Comparison of ENCODE assay signal across 7 mouse cellular contexts in genomic region chr15:8108966-8109743, GRCm38 (mm10). TPM values are rescaled to one million over a fixed set of nuclear protein-coding genes. Genes with fewer than 3 reads are reported as not detected.
DNase-seq lines count a peak whose midpoint lies in the region; ATAC-seq lines count a peak whose summit lies in the region.

Nup155 (plus strand) TSS chr15:8109273.

- under 1% methylated on average over 52 of the region's 54 CpGs for WGBS in intestine, embryonic 15.5 days
- WGBS in midbrain, embryonic 10.5 days: under 1% methylated on average over 54 of the region's 54 CpGs

- H3K4me3 ChIP-seq in intestine, embryonic 15.5 days (replicated peaks): peak within 1 kb of the TSS; percentile 69
- peak within 1 kb of the TSS; percentile 85 for H3K4me3 ChIP-seq in midbrain, embryonic 10.5 days

- intact Hi-C loops in gastrocnemius, postnatal 36 days (cut with DNase I): loop anchor here (1.0 kb wide), 1 partner anchor 10 kb away; the partner anchor contains the start of gene Wdr70
- intact Hi-C loops in left cerebral cortex, postnatal 25 days (cut with DNase I): loop anchor here (1.0 kb wide), 1 partner anchor 10 kb away; the partner anchor contains the start of gene Wdr70

- peaks cover 17% of the 10 kb centered on the region for H3K36me3 ChIP-seq in intestine, embryonic 15.5 days
- peaks cover 34% of the 10 kb centered on the region for H3K36me3 ChIP-seq in midbrain, embryonic 10.5 days

- no peaks in the 10 kb centered on the region for H3K27me3 ChIP-seq in intestine, embryonic 15.5 days (replicated peaks)
- no peaks in the 10 kb centered on the region for H3K27me3 ChIP-seq in midbrain, embryonic 10.5 days (ENCODE audit: low read depth, poor library complexity, severe bottlenecking)

- peak within 1 kb of the TSS; percentile 70 for H3K9ac ChIP-seq in intestine, embryonic 15.5 days

- no peaks in the 10 kb centered on the region for H3K9me3 ChIP-seq in intestine, embryonic 15.5 days
- H3K9me3 ChIP-seq in midbrain, embryonic 10.5 days (replicated peaks): no peaks in the 10 kb centered on the region

- H3K4me2 ChIP-seq in intestine, embryonic 15.5 days (replicated peaks): peak within 1 kb of the TSS; percentile 70

- ATAC-seq in intestine, embryonic 15.5 days: peak; percentile 98

- H3K4me1 ChIP-seq in intestine, embryonic 15.5 days (replicated peaks): peaks cover 5% of the 10 kb centered on the region; the same call in 1 of the 2 replicates
- peaks cover 22% of the 10 kb centered on the region for H3K4me1 ChIP-seq in midbrain, embryonic 10.5 days

- peak within 1 kb of the TSS; percentile 71 for H3K27ac ChIP-seq in intestine, embryonic 15.5 days
- H3K27ac ChIP-seq in midbrain, embryonic 10.5 days (replicated peaks): peak within 1 kb of the TSS; percentile 90

- peak; percentile 92 for DNase-seq in adrenal gland, adult 2 months
- DNase-seq in embryo, embryonic 11.5 days (ENCODE audit: low read depth, low spot score): peak; percentile 88
- DNase-seq in gastrocnemius, postnatal 36 days: peak; percentile 83 to 90
- peak; percentile 94 to 96 for DNase-seq in left cerebral cortex, postnatal 25 days (ENCODE audit: low spot score in 2 of 2)
- peak; percentile 93 for DNase-seq in midbrain, embryonic 10.5 days (ENCODE audit: low spot score)
- DNase-seq in right cerebral cortex, postnatal 4 days: peak; percentile 91

RNA-seq across cellular contexts. Expression of gene Nup155, which starts in this region (rescaled TPM):
- total RNA-seq in adrenal gland, adult 2 months (2021): 10 to 100 TPM; 13.6 to 15.0 TPM
- 3.0 TPM in 2 replicates for polyA plus RNA-seq in adrenal gland, adult 2 months (2012; rRNA removed)
- 1 to 10 TPM; 7.3 to 8.7 TPM for total RNA-seq in gastrocnemius, postnatal 36 days (2021)
- polyA plus RNA-seq in intestine, embryonic 15.5 days (2015; fragmentation: Nextera tagmentation; extraction: Ambion mirVana): 13.2 and 15.4 TPM in 2 replicates
- 10 to 100 TPM; 17.1 to 18.8 TPM for total RNA-seq in left cerebral cortex, postnatal 25 days (2021)
- polyA plus RNA-seq in midbrain, embryonic 10.5 days (2016; fragmentation: Nextera tagmentation; extraction: Ambion mirVana): 29.9 and 30.4 TPM in 2 replicates

Comparison
In these comparisons a context has a peak if more than half of its experiments do, and no peak if none do; other contexts are left out.
1. Peak in every context shown above with its lines: DNase-seq, ATAC-seq, H3K4me3 ChIP-seq and H3K27ac ChIP-seq.